8 mouse cellular contexts compared by ENCODE assay signal in the genomic region with DNA sequence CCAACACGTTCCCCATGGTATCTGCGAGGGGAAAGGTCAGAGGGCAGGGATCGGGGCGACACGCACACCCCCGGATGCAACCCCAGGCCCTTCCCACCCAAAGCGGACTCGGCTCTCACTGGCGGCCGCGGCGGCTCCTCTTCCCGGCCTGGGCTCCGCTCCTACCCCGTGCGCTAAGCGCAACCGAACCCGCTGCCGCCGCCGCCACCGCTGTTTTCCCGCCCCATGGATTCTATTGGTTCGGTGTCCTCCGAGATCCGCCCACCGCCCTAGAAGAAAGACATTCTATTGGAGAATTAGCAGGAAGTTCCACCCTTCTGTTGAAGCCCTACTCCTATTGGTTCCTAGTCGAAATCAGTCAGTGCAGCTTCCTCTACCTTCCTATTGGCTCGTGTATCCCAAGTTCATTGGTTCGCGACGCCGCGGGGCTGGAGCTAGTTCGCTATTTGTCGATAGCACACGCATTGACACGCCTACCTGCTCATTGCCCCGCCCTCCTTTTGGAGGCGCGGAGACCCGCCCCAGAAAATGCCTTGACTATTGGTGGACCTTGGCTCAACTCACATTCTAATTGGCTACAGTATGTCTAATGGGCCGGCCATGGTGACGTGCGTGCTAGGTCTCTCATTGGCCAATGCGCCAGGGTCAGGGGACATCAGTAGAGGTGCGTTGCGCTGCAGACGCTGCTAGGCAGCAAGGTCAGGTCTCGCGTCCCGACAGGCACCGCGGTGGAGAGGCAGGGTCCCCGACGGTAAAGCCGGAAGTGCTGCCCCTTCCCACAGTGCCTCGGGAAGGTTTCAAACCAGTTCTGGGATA. TPM values are rescaled to one million over a fixed set of nuclear protein-coding genes. Genes with fewer than 3 reads are reported as not detected.
DNase-seq lines count a peak whose midpoint lies in the region; ATAC-seq and TF ChIP-seq lines count a peak whose summit lies in the region.

Gene Tomm40 (minus strand): TSS at position 200 of the 816 bp plus-strand sequence.

- peaks cover under 1% of the 10 kb centered on the region; the same call in 1 of the 2 replicates for H3K9me3 ChIP-seq in forebrain, embryonic 10.5 days
- no peaks in the 10 kb centered on the region for H3K9me3 ChIP-seq in heart, embryonic 15.5 days (replicated peaks)
- no peaks in the 10 kb centered on the region for H3K9me3 ChIP-seq in liver, embryonic 14.5 days (ENCODE audit: control insufficient read depth, low read length)
- no peaks in the 10 kb centered on the region for H3K9me3 ChIP-seq in neural tube, embryonic 11.5 days (ENCODE audit: control insufficient read depth, low read length)
- no peaks in the 10 kb centered on the region for H3K9me3 ChIP-seq in stomach, postnatal 0 days (ENCODE audit: control insufficient read depth, low read length)

- TF ChIP-seq EP300 in liver, embryonic 14.5 days (IDR thresholded peaks at IDR 0.05; ENCODE audit: low read depth): no peak; the same call in 1 of the 2 replicates
- TF ChIP-seq EP300 in stomach, postnatal 0 days (optimal IDR thresholded peaks at IDR 0.05): no peak

- H3K4me1 ChIP-seq in forebrain, embryonic 10.5 days: peaks cover 27% of the 10 kb centered on the region
- peaks cover 29% of the 10 kb centered on the region for H3K4me1 ChIP-seq in heart, embryonic 15.5 days (replicated peaks)
- H3K4me1 ChIP-seq in liver, embryonic 14.5 days (replicated peaks; ENCODE audit: control insufficient read depth in 2 of 2, insufficient read depth in 2 of 2, low read length in 1 of 2): peaks cover 14% of the 10 kb centered on the region in 2 experiments
- H3K4me1 ChIP-seq in neural tube, embryonic 11.5 days (ENCODE audit: control insufficient read depth, insufficient read depth, low read length): peaks cover 7% of the 10 kb centered on the region
- H3K4me1 ChIP-seq in stomach, postnatal 0 days (replicated peaks; ENCODE audit: control insufficient read depth, insufficient read depth): no peaks in the 10 kb centered on the region; the same call in 1 of the 2 replicates

- peak within 1 kb of the TSS; percentile 99 for H3K9ac ChIP-seq in heart, embryonic 15.5 days
- peak within 1 kb of the TSS; percentile 94 for H3K9ac ChIP-seq in liver, embryonic 14.5 days (replicated peaks)
- H3K9ac ChIP-seq in neural tube, embryonic 11.5 days (ENCODE audit: low read length): peak within 1 kb of the TSS; percentile 80
- H3K9ac ChIP-seq in stomach, postnatal 0 days (ENCODE audit: low read length): peak within 1 kb of the TSS; percentile 94

- peak within 1 kb of the TSS; percentile 89 for H3K27ac ChIP-seq in forebrain, embryonic 10.5 days
- peak within 1 kb of the TSS; percentile 91 for H3K27ac ChIP-seq in heart, embryonic 15.5 days
- peak within 1 kb of the TSS; percentile 74 for H3K27ac ChIP-seq in liver, embryonic 14.5 days
- peak within 1 kb of the TSS; percentile 81 for H3K27ac ChIP-seq in neural tube, embryonic 11.5 days (ENCODE audit: low read depth, low read length)
- peak within 1 kb of the TSS; percentile 83 for H3K27ac ChIP-seq in stomach, postnatal 0 days (replicated peaks)

- no peaks in the 10 kb centered on the region for H3K27me3 ChIP-seq in forebrain, embryonic 10.5 days (ENCODE audit: poor library complexity, severe bottlenecking)
- no peaks in the 10 kb centered on the region for H3K27me3 ChIP-seq in heart, embryonic 15.5 days
- H3K27me3 ChIP-seq in liver, embryonic 14.5 days (ENCODE audit: control insufficient read depth, insufficient read depth, low read length): no peaks in the 10 kb centered on the region
- no peaks in the 10 kb centered on the region for H3K27me3 ChIP-seq in neural tube, embryonic 11.5 days (ENCODE audit: control insufficient read depth, insufficient read depth, low read length)
- no peaks in the 10 kb centered on the region for H3K27me3 ChIP-seq in stomach, postnatal 0 days (ENCODE audit: control insufficient read depth, insufficient read depth, low read length)

- peak within 1 kb of the TSS; percentile 94 for H3K4me3 ChIP-seq in forebrain, embryonic 10.5 days
- H3K4me3 ChIP-seq in heart, embryonic 15.5 days: peak within 1 kb of the TSS; percentile 100
- H3K4me3 ChIP-seq in liver, embryonic 14.5 days (ENCODE audit: insufficient read depth in 1 of 2, low read depth in 2 of 2, low read length in 2 of 2): peak within 1 kb of the TSS; percentile 91 to 99
- H3K4me3 ChIP-seq in neural tube, embryonic 11.5 days (ENCODE audit: low read depth, low read length): peak within 1 kb of the TSS; percentile 93
- peak within 1 kb of the TSS; percentile 92 for H3K4me3 ChIP-seq in stomach, postnatal 0 days (ENCODE audit: low read depth, low read length)

- peak within 1 kb of the TSS; percentile 88 for H3K4me2 ChIP-seq in heart, embryonic 15.5 days
- H3K4me2 ChIP-seq in liver, embryonic 14.5 days (ENCODE audit: low read depth): peak within 1 kb of the TSS; percentile 98
- peak within 1 kb of the TSS; percentile 83 for H3K4me2 ChIP-seq in neural tube, embryonic 11.5 days (ENCODE audit: low read depth)
- H3K4me2 ChIP-seq in stomach, postnatal 0 days (replicated peaks; ENCODE audit: low read depth): peak within 1 kb of the TSS; percentile 97

- no peak for TF ChIP-seq CTCF in liver, embryonic 14.5 days (IDR thresholded peaks at IDR 0.05; ENCODE audit: low read depth)
- TF ChIP-seq CTCF in stomach, postnatal 0 days (IDR thresholded peaks at IDR 0.05; ENCODE audit: low read depth): no peak

- ATAC-seq in heart, embryonic 15.5 days (replicated peaks; ENCODE audit: insufficient number of reproducible peaks, insufficient read depth, low FRiP score, low read depth): peak; percentile 98
- peak; percentile 97 for ATAC-seq in liver, embryonic 14.5 days (ENCODE audit: insufficient read depth)
- ATAC-seq in neural tube, embryonic 11.5 days (ENCODE audit: insufficient read depth, low FRiP score, low TSS enrichment): peak; percentile 99
- ATAC-seq in stomach, postnatal 0 days (ENCODE audit: low FRiP score, low TSS enrichment): peak; percentile 99

- under 1% methylated on average over 59 of the region's 59 CpGs for WGBS in forebrain, embryonic 10.5 days
- under 1% methylated on average over 59 of the region's 59 CpGs for WGBS in heart, embryonic 15.5 days
- WGBS in liver, embryonic 14.5 days (ENCODE audit: insufficient replicate concordance): under 1% methylated on average over 48 of the region's 59 CpGs
- under 1% methylated on average over 53 of the region's 59 CpGs for WGBS in neural tube, embryonic 11.5 days
- under 1% methylated on average over 56 of the region's 59 CpGs for WGBS in stomach, postnatal 0 days

- H3K36me3 ChIP-seq in forebrain, embryonic 10.5 days (replicated peaks): peaks cover 72% of the 10 kb centered on the region
- H3K36me3 ChIP-seq in heart, embryonic 15.5 days: peaks cover 43% of the 10 kb centered on the region
- peaks cover 21% of the 10 kb centered on the region for H3K36me3 ChIP-seq in liver, embryonic 14.5 days (replicated peaks; ENCODE audit: control insufficient read depth, insufficient read depth, low read depth)
- H3K36me3 ChIP-seq in neural tube, embryonic 11.5 days (ENCODE audit: control insufficient read depth, insufficient read depth, low read length): peaks cover 9% of the 10 kb centered on the region
- H3K36me3 ChIP-seq in stomach, postnatal 0 days (ENCODE audit: control insufficient read depth, insufficient read depth, low read length): peaks cover 19% of the 10 kb centered on the region

- peak; percentile 98 for DNase-seq in CD8-positive naive resting alpha-beta T cell, adult 2 months (ENCODE audit: low read depth in 2 of 2, low spot score in 2 of 2)
- DNase-seq in c-Kit-positive CD71-negative TER-119-negative erythroid progenitor cells, embryonic 14.5 days (ENCODE audit: low read depth): peak; percentile 100
- peak; percentile 99 for DNase-seq in forebrain, embryonic 10.5 days (ENCODE audit: extremely low spot score, low spot score)
- peak; percentile 100 for DNase-seq in kidney, postnatal 25 days
- DNase-seq in liver, embryonic 14.5 days (ENCODE audit: low read depth in 3 of 3, low spot score in 3 of 3): peak; percentile 100
- DNase-seq in neural tube, embryonic 11.5 days (ENCODE audit: low spot score): peak; percentile 100
- peak; percentile 99 for DNase-seq in stomach, postnatal 0 days (ENCODE audit: low spot score)

RNA-seq across cellular contexts. Expression of gene Tomm40, which starts in this region (rescaled TPM):
- polyA plus RNA-seq in forebrain, embryonic 10.5 days (2016; fragmentation: Nextera tagmentation; extraction: Ambion mirVana): 187 and 205 TPM in 2 replicates
- polyA plus RNA-seq in heart, embryonic 15.5 days (2015; fragmentation: Nextera tagmentation; extraction: Ambion mirVana): 142 and 164 TPM in 2 replicates
- 53.7 and 57.3 TPM in 2 replicates for polyA plus RNA-seq in liver, embryonic 14.5 days (2012; rRNA removed)
- polyA plus RNA-seq in liver, embryonic 14.5 days (2014; fragmentation: Nextera tagmentation; extraction: Ambion mirVana): 58.2 and 75.8 TPM in 2 replicates
- polyA plus RNA-seq in neural tube, embryonic 11.5 days (2014; fragmentation: Nextera tagmentation; extraction: Ambion mirVana): 150 and 155 TPM in 2 replicates
- polyA plus RNA-seq in stomach, postnatal 0 days (2015; fragmentation: Nextera tagmentation; extraction: Ambion mirVana): 98.0 and 105 TPM in 2 replicates

Comparison
In these comparisons a context has a peak if more than half of its experiments do, and no peak if none do; other contexts are left out.
1. Peak in every context shown above with its lines: DNase-seq, ATAC-seq, H3K4me3 ChIP-seq and H3K27ac ChIP-seq.